Mouse (Mus musculus) embryonic facial prominence, embryonic 11.5 days (tissue): ENCODE measurements at regions not wholly inside any gene's neighbourhood (a gene's known extent, or its start where the extent isn't known, plus 50 kb on each side); places are given as distances from the start of the nearest gene placed in this dataset.

Experiments used
- ATAC-seq: fragments of 200-750 bp; cut with Nextera tagmentation; replicated peaks from 2 replicates; pipeline ENCODE4 v1.8.0; 2017; ENCODE audit warnings: low read depth; ENCODE audit not compliant: insufficient number of reproducible peaks, low FRiP score, low TSS enrichment
- DNase-seq: peaks from one replicate; pipeline ENCODE4 v3.0.0-alpha.2; 2015; ENCODE audit warnings: low spot score
- H3K27ac ChIP-seq: fragments of 300-500 bp; sonication (generic); replicated peaks from 2 replicates; pipeline ENCODE4 v1.5.1; 2014; ENCODE audit warnings: mild to moderate bottlenecking, low read depth, low read length, control low read depth
- H3K27me3 ChIP-seq: fragments of 300-500 bp; sonication (generic); 2 replicates; pipeline ENCODE4 v1.6.1; 2014; ENCODE audit warnings: mild to moderate bottlenecking, low read length, moderate library complexity, mixed read lengths; ENCODE audit not compliant: control insufficient read depth, insufficient read depth
- H3K36me3 ChIP-seq: fragments of 300-500 bp; sonication (generic); replicated peaks from 2 replicates; pipeline ENCODE4 v1.6.1; 2014; ENCODE audit warnings: low read depth, mild to moderate bottlenecking, low read length, moderate library complexity, mixed read lengths; ENCODE audit not compliant: control insufficient read depth, insufficient read depth
- H3K4me1 ChIP-seq: fragments of 300-500 bp; sonication (generic); 2 replicates; pipeline ENCODE4 v1.6.1; 2014; ENCODE audit warnings: low read length, mixed read lengths; ENCODE audit not compliant: control insufficient read depth, insufficient read depth
- H3K4me2 ChIP-seq: fragments of 300-500 bp; sonication (generic); 2 replicates; pipeline ENCODE4 v1.6.1; 2014; ENCODE audit warnings: low read depth, mild to moderate bottlenecking, control low read depth, low read length, moderate library complexity
- H3K4me3 ChIP-seq: fragments of 300-500 bp; sonication (generic); 2 replicates; pipeline ENCODE4 v1.5.1; 2014; ENCODE audit warnings: low read depth, low read length, control low read depth
- H3K9ac ChIP-seq: fragments of 300-500 bp; sonication (generic); replicated peaks from 2 replicates; pipeline ENCODE4 v1.6.1; 2014; ENCODE audit warnings: mild to moderate bottlenecking, control low read depth, low read length
- H3K9me3 ChIP-seq: fragments of 300-500 bp; sonication (generic); replicated peaks from 2 replicates; pipeline ENCODE4 v1.6.1; 2016; ENCODE audit warnings: mild to moderate bottlenecking, low read length, inconsistent platforms, mixed read lengths; ENCODE audit not compliant: control insufficient read depth
- WGBS: fragments of 180-500 bp; shearing (Covaris S2); extraction: QIAGEN DNeasy Blood & Tissue Kit; methylation state at CpG from one replicate; pipeline ENCODE4 v1.1.7; 2014; 5-methylcytosine and 5-hydroxymethylcytosine counted together

GRCm38 (mm10) chrX:11755046-11755445 lies 405.1 kb downstream of the Bcor start:
- H3K27me3 ChIP-seq: no peaks in the 10 kb centered on the region
- WGBS: 94% methylated on average over 2 of the region's 2 CpGs

GRCm38 (mm10) chrX:11763351-11764082 lies 396.6 kb downstream of the Bcor start:
- 76% methylated on average over 17 of the region's 17 CpGs for WGBS
- DNase-seq (no peak), ATAC-seq (no peak)
- no peaks in the 10 kb centered on the region for H3K9me3 ChIP-seq
- H3K4me1 ChIP-seq: no peaks in the 10 kb centered on the region
- no peaks in the 10 kb centered on the region for H3K36me3 ChIP-seq
- H3K4me3 ChIP-seq: no peak overlapping the region
- no peaks in the 10 kb centered on the region for H3K27me3 ChIP-seq
- no peak overlapping the region for H3K27ac ChIP-seq
- no peak overlapping the region for H3K9ac ChIP-seq
- H3K4me2 ChIP-seq: no peak overlapping the region

More at GRCm38 (mm10) chrX:11755046-11755445, 405.1 kb downstream of the Bcor start:
- DNase-seq: no peak
- ATAC-seq: no peak
- Histone ChIP-seq H3K27ac (no peak overlapping the region), H3K4me1 (no peaks in the 10 kb centered on the region), H3K9me3 (no peaks in the 10 kb centered on the region), H3K4me2 (no peak overlapping the region), H3K4me3 (no peak overlapping the region), H3K9ac (no peak overlapping the region), H3K36me3 (no peaks in the 10 kb centered on the region)

- Histone ChIP-seq H3K9ac (no peak overlapping the region), H3K27me3 (no peaks in the 10 kb centered on the region), H3K4me3 (no peak overlapping the region), H3K4me2 (no peak overlapping the region), H3K36me3 (no peaks in the 10 kb centered on the region), H3K9me3 (no peaks in the 10 kb centered on the region), H3K27ac (no peak overlapping the region), H3K4me1 (no peaks in the 10 kb centered on the region)
- no peak for ATAC-seq
- no peak for DNase-seq
- WGBS: 67% methylated on average over 6 of the region's 6 CpGs
These were observed 383.8 kb downstream of the Bcor start for GRCm38 (mm10) chrX:11776236-11776899.

- H3K4me2 ChIP-seq: no peak overlapping the region
- no peak for ATAC-seq
- no peaks in the 10 kb centered on the region for H3K27me3 ChIP-seq
- no peak overlapping the region for H3K27ac ChIP-seq
- 69% methylated on average over 6 of the region's 6 CpGs for WGBS
- H3K4me1 ChIP-seq: no peaks in the 10 kb centered on the region
- no peak overlapping the region for H3K4me3 ChIP-seq
- no peak for DNase-seq
- H3K9me3 ChIP-seq: no peaks in the 10 kb centered on the region
- H3K9ac ChIP-seq: no peak overlapping the region
- H3K36me3 ChIP-seq: no peaks in the 10 kb centered on the region
These were observed 365.1 kb downstream of the Bcor start for GRCm38 (mm10) chrX:11795010-11795409.

- ATAC-seq: no peak
- Histone ChIP-seq H3K9me3 (no peaks in the 10 kb centered on the region), H3K4me3 (no peak overlapping the region), H3K4me2 (no peak overlapping the region), H3K27ac (no peak overlapping the region), H3K27me3 (no peaks in the 10 kb centered on the region), H3K4me1 (no peaks in the 10 kb centered on the region), H3K9ac (no peak overlapping the region), H3K36me3 (no peaks in the 10 kb centered on the region)
- whole genome bisulfite sequencing: 22% methylated on average over 11 of the region's 11 CpGs
- DNase-seq: peak; percentile 30
These were observed 362.3 kb downstream of the Bcor start for GRCm38 (mm10) chrX:11797870-11798269.

GRCm38 (mm10) chrX:11798326-11798725 lies 361.8 kb downstream of the Bcor start:
- no peak overlapping the region for H3K27ac ChIP-seq
- no peak for DNase-seq
- WGBS: 21% methylated on average over 2 of the region's 3 CpGs
- no peak overlapping the region for H3K9ac ChIP-seq
- no peaks in the 10 kb centered on the region; the same call in 1 of the 2 replicates for H3K27me3 ChIP-seq
- no peaks in the 10 kb centered on the region for H3K36me3 ChIP-seq
- no peak overlapping the region for H3K4me2 ChIP-seq
- H3K4me3 ChIP-seq: no peak overlapping the region
- H3K4me1 ChIP-seq: no peaks in the 10 kb centered on the region
- no peak for ATAC-seq
- no peaks in the 10 kb centered on the region for H3K9me3 ChIP-seq

GRCm38 (mm10) chrX:11800400-11800941 lies 359.7 kb downstream of the Bcor start:
- Histone ChIP-seq H3K4me3 (no peak overlapping the region), H3K9ac (no peak overlapping the region), H3K27me3 (no peaks in the 10 kb centered on the region; the same call in 1 of the 2 replicates), H3K9me3 (no peaks in the 10 kb centered on the region), H3K36me3 (no peaks in the 10 kb centered on the region), H3K27ac (no peak overlapping the region), H3K4me2 (no peak overlapping the region), H3K4me1 (peaks cover 3% of the 10 kb centered on the region; the same call in 1 of the 2 replicates)
- WGBS: 79% methylated on average over 16 of the region's 16 CpGs
- ATAC-seq: no peak
- no peak for DNase-seq

- no peaks in the 10 kb centered on the region for H3K9me3 ChIP-seq
- H3K4me2 ChIP-seq: no peak overlapping the region
- DNase-seq (no peak), ATAC-seq (no peak)
- H3K4me3 ChIP-seq: no peak overlapping the region
- H3K27me3 ChIP-seq: peaks cover 2% of the 10 kb centered on the region; the same call in 1 of the 2 replicates
- no peak overlapping the region for H3K27ac ChIP-seq
- WGBS: 58% methylated on average over 3 of the region's 3 CpGs
- H3K4me1 ChIP-seq: peaks cover 3% of the 10 kb centered on the region; the same call in 1 of the 2 replicates
- H3K9ac ChIP-seq: no peak overlapping the region
- H3K36me3 ChIP-seq: no peaks in the 10 kb centered on the region
These were observed 358.9 kb downstream of the Bcor start for GRCm38 (mm10) chrX:11801208-11801607.
